Mouse (Mus musculus): Measurements from ENCODE around the gene Ormdl3.

GRCm38 (mm10) chr11:98587684-98588546, 747 bp upstream of the Ormdl3 start:
- TF ChIP-seq POLR2A (IDR thresholded peaks at IDR 0.05; ENCODE audit: insufficient read length, low read depth): peak; percentile 28
- no peak for TF ChIP-seq TCF12 (IDR thresholded peaks at IDR 0.05; ENCODE audit: insufficient read depth, poor library complexity, severe bottlenecking)
- TF ChIP-seq E2F4 (IDR thresholded peaks at IDR 0.05; ENCODE audit: insufficient read depth): no peak
- peak; percentile 60 for TF ChIP-seq MAX (IDR thresholded peaks at IDR 0.05; ENCODE audit: low read depth)
- peak; percentile 41 for TF ChIP-seq USF1 (IDR thresholded peaks at IDR 0.05; ENCODE audit: low read depth)
- no peak for TF ChIP-seq MYOG (IDR thresholded peaks at IDR 0.05; ENCODE audit: control insufficient read depth in 1 of 3, insufficient read depth in 1 of 3, insufficient read length in 2 of 3, low read depth in 2 of 3)

Data from myocyte (in vitro differentiated cells).